Mouse (Mus musculus): ENCODE measurements at regions not wholly inside any gene's neighbourhood (a gene's known extent, or its start where the extent isn't known, plus 50 kb on each side); places are given as distances from the start of the nearest gene placed in this dataset.

- Histone ChIP-seq H3K4me1 (ENCODE audit: control insufficient read depth, insufficient read depth, low read length) (no peaks in the 10 kb centered on the region), H3K27ac (ENCODE audit: insufficient read depth, low read length) (no peak overlapping the region), H3K4me3 (ENCODE audit: insufficient read depth, low read length) (no peak overlapping the region)
- TF ChIP-seq CTCF (IDR thresholded peaks at IDR 0.05; ENCODE audit: extremely low read depth, insufficient read depth, low read length) (no peak), POLR2A (IDR thresholded peaks at IDR 0.05; ENCODE audit: extremely low read depth, insufficient read depth, low read length) (no peak)
Measured at GRCm38 (mm10) chr13:5259760-5260159, 601.5 kb upstream of the Klf6 start.

- no peak for TF ChIP-seq CTCF (IDR thresholded peaks at IDR 0.05; ENCODE audit: extremely low read depth, insufficient read depth, low read length)
- H3K4me3 ChIP-seq (ENCODE audit: insufficient read depth, low read length), result no peak overlapping the region
- no peak overlapping the region for H3K27ac ChIP-seq (ENCODE audit: insufficient read depth, low read length)
- no peaks in the 10 kb centered on the region for H3K4me1 ChIP-seq (ENCODE audit: control insufficient read depth, insufficient read depth, low read length)
Measured at GRCm38 (mm10) chr13:5272506-5273192, 588.6 kb upstream of the Klf6 start.

GRCm38 (mm10) chr13:5276564-5276963 is 584.7 kb upstream of the Klf6 start:
- Histone ChIP-seq H3K4me1 (ENCODE audit: control insufficient read depth, insufficient read depth, low read length) (no peaks in the 10 kb centered on the region), H3K27ac (ENCODE audit: insufficient read depth, low read length) (no peak overlapping the region), H3K4me3 (ENCODE audit: insufficient read depth, low read length) (no peak overlapping the region)
- TF ChIP-seq CTCF (IDR thresholded peaks at IDR 0.05; ENCODE audit: extremely low read depth, insufficient read depth, low read length) (no peak), POLR2A (IDR thresholded peaks at IDR 0.05; ENCODE audit: extremely low read depth, insufficient read depth, low read length) (no peak)

- Histone ChIP-seq H3K4me1 (ENCODE audit: control insufficient read depth, insufficient read depth, low read length) (no peaks in the 10 kb centered on the region), H3K4me3 (ENCODE audit: insufficient read depth, low read length) (no peak overlapping the region), H3K27ac (ENCODE audit: insufficient read depth, low read length) (no peak overlapping the region)
- TF ChIP-seq CTCF (IDR thresholded peaks at IDR 0.05; ENCODE audit: extremely low read depth, insufficient read depth, low read length), result no peak
- TF ChIP-seq POLR2A (IDR thresholded peaks at IDR 0.05; ENCODE audit: extremely low read depth, insufficient read depth, low read length), result no peak
Measured at GRCm38 (mm10) chr13:5289753-5290449, 571.4 kb upstream of the Klf6 start.

GRCm38 (mm10) chr13:5302141-5302540 is 559.1 kb upstream of the Klf6 start:
- TF ChIP-seq POLR2A (IDR thresholded peaks at IDR 0.05; ENCODE audit: extremely low read depth, insufficient read depth, low read length) (no peak), CTCF (IDR thresholded peaks at IDR 0.05; ENCODE audit: extremely low read depth, insufficient read depth, low read length) (no peak)
- H3K27ac ChIP-seq (ENCODE audit: insufficient read depth, low read length), result no peak overlapping the region
- no peaks in the 10 kb centered on the region for H3K4me1 ChIP-seq (ENCODE audit: control insufficient read depth, insufficient read depth, low read length)
- H3K4me3 ChIP-seq (ENCODE audit: insufficient read depth, low read length), result no peak overlapping the region

- Histone ChIP-seq H3K4me1 (ENCODE audit: control insufficient read depth, insufficient read depth, low read length) (no peaks in the 10 kb centered on the region), H3K27ac (ENCODE audit: insufficient read depth, low read length) (no peak overlapping the region), H3K4me3 (ENCODE audit: insufficient read depth, low read length) (no peak overlapping the region)
- no peak for TF ChIP-seq POLR2A (IDR thresholded peaks at IDR 0.05; ENCODE audit: extremely low read depth, insufficient read depth, low read length)
- TF ChIP-seq CTCF (IDR thresholded peaks at IDR 0.05; ENCODE audit: extremely low read depth, insufficient read depth, low read length), result no peak
Measured at GRCm38 (mm10) chr13:5306688-5307087, 554.6 kb upstream of the Klf6 start.

GRCm38 (mm10) chr13:5313297-5313696 is 548.0 kb upstream of the Klf6 start:
- no peak overlapping the region for H3K4me3 ChIP-seq (ENCODE audit: insufficient read depth, low read length)
- TF ChIP-seq CTCF (IDR thresholded peaks at IDR 0.05; ENCODE audit: extremely low read depth, insufficient read depth, low read length) (no peak), POLR2A (IDR thresholded peaks at IDR 0.05; ENCODE audit: extremely low read depth, insufficient read depth, low read length) (no peak)

GRCm38 (mm10) chr13:5315011-5315410 is 546.3 kb upstream of the Klf6 start:
- TF ChIP-seq CTCF (IDR thresholded peaks at IDR 0.05; ENCODE audit: extremely low read depth, insufficient read depth, low read length), result no peak
- TF ChIP-seq POLR2A (IDR thresholded peaks at IDR 0.05; ENCODE audit: extremely low read depth, insufficient read depth, low read length), result no peak
- H3K4me3 ChIP-seq (ENCODE audit: insufficient read depth, low read length), result no peak overlapping the region
- H3K4me1 ChIP-seq (ENCODE audit: control insufficient read depth, insufficient read depth, low read length), result no peaks in the 10 kb centered on the region
- no peak overlapping the region for H3K27ac ChIP-seq (ENCODE audit: insufficient read depth, low read length)

More at GRCm38 (mm10) chr13:5313297-5313696, 548.0 kb upstream of the Klf6 start:
- Histone ChIP-seq H3K27ac (ENCODE audit: insufficient read depth, low read length) (no peak overlapping the region), H3K4me1 (ENCODE audit: control insufficient read depth, insufficient read depth, low read length) (no peaks in the 10 kb centered on the region)

GRCm38 (mm10) chr13:5317941-5318856 is 543.1 kb upstream of the Klf6 start:
- H3K4me1 ChIP-seq (ENCODE audit: control insufficient read depth, insufficient read depth, low read length), result no peaks in the 10 kb centered on the region
- no peak overlapping the region for H3K27ac ChIP-seq (ENCODE audit: insufficient read depth, low read length)
- no peak for TF ChIP-seq CTCF (IDR thresholded peaks at IDR 0.05; ENCODE audit: extremely low read depth, insufficient read depth, low read length)
- no peak for TF ChIP-seq POLR2A (IDR thresholded peaks at IDR 0.05; ENCODE audit: extremely low read depth, insufficient read depth, low read length)
- H3K4me3 ChIP-seq (ENCODE audit: insufficient read depth, low read length), result no peak overlapping the region
